Mouse (Mus musculus) erythroblast, embryonic 14.5 days (primary cell): ENCODE data around the gene Atp1b3. TPM values are rescaled to one million over a fixed set of nuclear protein-coding genes. Genes with fewer than 3 reads are reported as not detected.
"Not testable (repeated sequence)": the region's sequence is repeated elsewhere in the genome, so short reads cannot be mapped to it uniquely, and the experiment has no call there.

Source experiments
- H3K27me3 ChIP-seq: 2 replicates; pipeline ENCODE4 v1.6.1; 2012; ENCODE audit warnings: inconsistent platforms; ENCODE audit not compliant: control insufficient read depth
- H3K36me3 ChIP-seq: 2 replicates; pipeline ENCODE4 v1.6.1; 2012; ENCODE audit warnings: mild to moderate bottlenecking, inconsistent platforms; ENCODE audit not compliant: control insufficient read depth
- H3K4me1 ChIP-seq: 2 replicates; pipeline ENCODE4 v1.6.1; 2012; ENCODE audit warnings: inconsistent platforms; ENCODE audit not compliant: control insufficient read depth
- H3K4me3 ChIP-seq: replicated peaks from 2 replicates; pipeline ENCODE3; 2012; ENCODE audit warnings: moderate library complexity, mild to moderate bottlenecking, inconsistent platforms
- H3K9me3 ChIP-seq: 2 replicates; pipeline ENCODE4 v1.6.1; 2012; ENCODE audit warnings: low read length, inconsistent platforms, mixed read lengths; ENCODE audit not compliant: control insufficient read depth
- GATA1 ChIP-seq: IDR thresholded peaks from 2 replicates; pipeline ENCODE4 v1.6.1; 2012; ENCODE audit warnings: low read length, inconsistent platforms, mixed read lengths
- TAL1 ChIP-seq: IDR thresholded peaks from 3 replicates; pipeline ENCODE4 v1.6.1; 2012; ENCODE audit warnings: low read length, inconsistent platforms, mixed read lengths
- polyA plus RNA-seq: library from polyadenylated mRNA; stranded (reverse); fragments of >175 nt; gene quantifications from 2 replicates; pipeline ENCODE4 v1.2.3, GENCODE M21; 2012

Gene Atp1b3
- polyA plus RNA-seq, 1 experiment: 10.7 TPM

- Histone ChIP-seq H3K4me1 (peaks cover 11% of the 10 kb centered on the region), H3K27me3 (no peaks in the 10 kb centered on the region), H3K4me3 (no peak overlapping the region), H3K36me3 (no peaks in the 10 kb centered on the region), H3K9me3 (no peaks in the 10 kb centered on the region)
- TF ChIP-seq GATA1: no peak
- TF ChIP-seq TAL1: no peak
Observed at GRCm38 (mm10) chr9:96371075-96371474, 6.8 kb upstream of the Atp1b3 start.

DNA sequence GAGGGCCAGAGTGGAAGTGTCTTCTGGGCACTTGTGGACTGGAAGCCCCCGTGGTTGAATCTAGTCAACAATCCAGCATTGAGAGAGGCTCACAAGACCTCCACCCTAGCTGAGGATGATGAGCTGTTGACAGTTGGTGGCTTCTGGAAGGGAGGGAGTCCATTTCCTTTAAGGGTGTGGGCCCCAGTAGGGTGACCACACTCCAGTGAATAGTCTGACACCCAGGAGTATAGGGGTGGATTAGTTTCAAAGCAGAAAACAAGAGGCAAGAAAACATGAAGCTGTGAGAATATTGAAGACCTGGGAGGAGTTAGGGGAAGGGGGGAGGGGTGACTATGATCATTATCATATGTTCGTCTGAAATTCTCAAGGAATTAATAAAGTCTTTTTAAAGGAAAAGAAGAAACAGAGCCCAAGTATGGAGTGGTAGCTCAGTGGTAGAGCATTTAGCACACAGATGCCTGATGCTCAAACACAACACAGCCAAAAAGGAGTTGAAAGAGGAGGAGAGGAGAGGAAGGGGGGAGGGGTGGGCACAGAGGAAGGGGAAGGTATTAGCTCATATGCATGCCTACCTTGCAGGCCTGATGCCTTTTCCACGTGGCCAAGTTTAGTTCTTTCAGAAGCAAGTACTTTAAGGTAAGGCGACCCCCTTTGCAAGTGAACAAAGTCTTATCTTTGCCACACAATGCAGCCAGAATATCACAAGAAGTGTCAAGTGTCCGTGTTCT is 5.6 kb upstream of the Atp1b3 start:
- H3K4me1 ChIP-seq: peaks cover 16% of the 10 kb centered on the region
- no peak overlapping the region for H3K4me3 ChIP-seq
- no peaks in the 10 kb centered on the region for H3K9me3 ChIP-seq
- H3K36me3 ChIP-seq: no peaks in the 10 kb centered on the region
- H3K27me3 ChIP-seq: no peaks in the 10 kb centered on the region
- TF ChIP-seq GATA1 (no peak), TAL1 (no peak)

GRCm38 (mm10) chr9:96365271-96365872 is 1.1 kb upstream of the Atp1b3 start:
- peaks cover 14% of the 10 kb centered on the region for H3K36me3 ChIP-seq
- peaks cover 39% of the 10 kb centered on the region for H3K4me1 ChIP-seq
- H3K27me3 ChIP-seq: no peaks in the 10 kb centered on the region
- TF ChIP-seq TAL1 (no peak), GATA1 (no peak)
- H3K4me3 ChIP-seq: peak overlapping the region; percentile 42
- H3K9me3 ChIP-seq: no peaks in the 10 kb centered on the region

- peak overlapping the region; percentile 93 for H3K4me3 ChIP-seq
- H3K27me3 ChIP-seq: no peaks in the 10 kb centered on the region
- no peaks in the 10 kb centered on the region for H3K9me3 ChIP-seq
- peaks cover 23% of the 10 kb centered on the region for H3K36me3 ChIP-seq
- TF ChIP-seq GATA1: no peak
- TF ChIP-seq TAL1: no peak
- peaks cover 34% of the 10 kb centered on the region for H3K4me1 ChIP-seq
Observed at GRCm38 (mm10) chr9:96363581-96364140, 581 bp downstream of the Atp1b3 start.

DNA sequence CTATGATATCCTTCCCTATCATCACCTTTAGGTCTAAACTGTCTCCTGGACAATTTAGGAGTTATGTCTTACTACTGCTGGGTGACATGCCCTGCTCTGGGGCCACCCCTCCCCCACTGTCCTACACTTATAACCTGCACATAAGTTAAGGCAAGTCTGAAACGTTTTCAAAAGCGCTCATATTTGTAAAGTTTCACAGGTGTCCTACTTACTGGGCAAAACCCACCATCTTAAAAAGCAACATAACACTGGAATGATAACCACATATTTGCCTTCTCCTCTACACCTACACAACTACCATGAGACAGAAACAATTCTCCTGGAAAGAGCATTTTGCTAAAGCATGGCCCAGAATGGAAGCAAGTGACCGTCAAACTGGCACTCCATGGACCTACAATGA is 4.2 kb downstream of the Atp1b3 start:
- H3K36me3 ChIP-seq: peaks cover 41% of the 10 kb centered on the region
- no peak overlapping the region for H3K4me3 ChIP-seq
- no peak for TF ChIP-seq TAL1
- TF ChIP-seq GATA1: no peak
- peaks cover 36% of the 10 kb centered on the region for H3K4me1 ChIP-seq
- H3K9me3 ChIP-seq: no peaks in the 10 kb centered on the region
- H3K27me3 ChIP-seq: no peaks in the 10 kb centered on the region

GRCm38 (mm10) chr9:96353799-96354198 is 10.4 kb downstream of the Atp1b3 start:
- Histone ChIP-seq H3K27me3 (no peaks in the 10 kb centered on the region), H3K4me3 (no peak overlapping the region), H3K36me3 (peaks cover 35% of the 10 kb centered on the region), H3K4me1 (peaks cover 27% of the 10 kb centered on the region), H3K9me3 (no peaks in the 10 kb centered on the region)
- no peak for TF ChIP-seq GATA1
- no peak for TF ChIP-seq TAL1

- Histone ChIP-seq H3K36me3 (peaks cover 31% of the 10 kb centered on the region), H3K27me3 (no peaks in the 10 kb centered on the region), H3K9me3 (no peaks in the 10 kb centered on the region), H3K4me1 (peaks cover 24% of the 10 kb centered on the region), H3K4me3 (no peak overlapping the region)
- TF ChIP-seq GATA1: no peak
- no peak for TF ChIP-seq TAL1
Observed at GRCm38 (mm10) chr9:96353121-96353769, 11.0 kb downstream of the Atp1b3 start.

- H3K27me3 ChIP-seq, H3K9me3 ChIP-seq, H3K4me3 ChIP-seq: not testable (repeated sequence)
- H3K4me1 ChIP-seq: peaks cover 22% of the 10 kb centered on the region
- H3K36me3 ChIP-seq: peaks cover 23% of the 10 kb centered on the region
Observed at GRCm38 (mm10) chr9:96351771-96352170, 12.5 kb downstream of the Atp1b3 start.

GRCm38 (mm10) chr9:96350476-96350875 is 13.8 kb downstream of the Atp1b3 start:
- H3K4me1 ChIP-seq: peaks cover 20% of the 10 kb centered on the region
- no peak overlapping the region for H3K4me3 ChIP-seq
- TF ChIP-seq GATA1 (no peak), TAL1 (no peak)
- no peaks in the 10 kb centered on the region for H3K27me3 ChIP-seq
- H3K9me3 ChIP-seq: no peaks in the 10 kb centered on the region
- H3K36me3 ChIP-seq: peaks cover 24% of the 10 kb centered on the region
